10 mouse cellular contexts compared by ENCODE assay signal in genomic region chr11:91131960-91132359, GRCm38 (mm10).
"Had no signal": no experiment of that assay in that cellular context is flagged by ENCODE, and none has a peak within 500 bp of the region (broad histone marks: within the 10 kb centered on the region; RNA-seq: fewer than 3 reads in every experiment).

No protein-coding gene starts in this region.

- ATAC-seq: liver, postnatal 0 days had no signal

- H3K4me2 ChIP-seq: limb, embryonic 12.5 days; liver, embryonic 13.5 days had no signal

- H3K4me1 ChIP-seq: limb, embryonic 12.5 days; liver, embryonic 13.5 days had no signal

- H3K27me3 ChIP-seq: limb, embryonic 12.5 days; liver, embryonic 13.5 days had no signal

- H3K36me3 ChIP-seq: limb, embryonic 12.5 days; liver, embryonic 13.5 days had no signal

- H3K27ac ChIP-seq: limb, embryonic 12.5 days; liver, embryonic 13.5 days had no signal

- DNase-seq: kidney, adult 11 months; kidney, postnatal 14 days; layer of hippocampus, adult 9-11 months; layer of hippocampus, postnatal 36 days; liver; liver, embryonic 13.5 days; liver, postnatal 0 days; right cerebral cortex, postnatal 14 days; thymus, postnatal 4 days had no signal

- H3K9me3 ChIP-seq: limb, embryonic 12.5 days; liver, embryonic 13.5 days had no signal

- H3K9ac ChIP-seq: limb, embryonic 12.5 days; liver, embryonic 13.5 days; liver, postnatal 0 days had no signal

- H3K4me3 ChIP-seq: limb, embryonic 12.5 days; liver, embryonic 13.5 days had no signal
